Mouse (Mus musculus) bone marrow, adult 2 months (tissue): Measurements from ENCODE around the gene Elf5.

ENCODE experiments used
- CTCF ChIP-seq: fragments of 200-500 bp; IDR thresholded peaks from 2 replicates; pipeline ENCODE4 v1.5.1; 2011; ENCODE audit warnings: low read length, control low read depth; ENCODE audit not compliant: control insufficient read depth, insufficient read depth
- POLR2A ChIP-seq: fragments of 200-500 bp; IDR thresholded peaks from 2 replicates; pipeline ENCODE4 v1.6.1; 2011; ENCODE audit warnings: low read depth, mild to moderate bottlenecking, control low read depth, low read length, borderline replicate concordance; ENCODE audit not compliant: control insufficient read depth

GRCm38 (mm10) chr2:103477456-103477855, 66.0 kb downstream of the Elf5 start:
- no peak for TF ChIP-seq POLR2A
- no peak for TF ChIP-seq CTCF
